Mouse (Mus musculus) limb, embryonic 12.5 days (tissue): ENCODE results near the gene Hist2h3c1. TPM values are rescaled to one million over a fixed set of nuclear protein-coding genes. Genes with fewer than 3 reads are reported as not detected.
A peak's percentile ranks its signal among the peaks of the same experiment; 100 is the strongest.
"Not testable (repeated sequence)": the region's sequence is repeated elsewhere in the genome, so short reads cannot be mapped to it uniquely, and the experiment has no call there.

Experiments used
- ATAC-seq: fragments of 200-750 bp; cut with Nextera tagmentation; 2 replicates; pipeline ENCODE4 v1.8.0; 2017; ENCODE audit warnings: low read depth, moderate TSS enrichment; ENCODE audit not compliant: insufficient number of reproducible peaks, insufficient read depth, low FRiP score, low TSS enrichment
- H3K27ac ChIP-seq: fragments of 300-500 bp; sonication (generic); 2 replicates; pipeline ENCODE4 v1.5.1; 2016; ENCODE audit warnings: mild to moderate bottlenecking, moderate library complexity
- H3K27me3 ChIP-seq: fragments of 300-500 bp; sonication (generic); 2 replicates; pipeline ENCODE4 v1.6.1; 2016; ENCODE audit warnings: mild to moderate bottlenecking, moderate library complexity
- H3K36me3 ChIP-seq: fragments of 300-500 bp; sonication (generic); 2 replicates; pipeline ENCODE4 v1.6.1; 2016; ENCODE audit warnings: mild to moderate bottlenecking, moderate library complexity
- H3K4me1 ChIP-seq: fragments of 300-500 bp; sonication (generic); replicated peaks from 2 replicates; pipeline ENCODE4 v1.6.1; 2016
- H3K4me2 ChIP-seq: fragments of 300-500 bp; sonication (generic); 2 replicates; pipeline ENCODE4 v1.6.1; 2016; ENCODE audit warnings: mild to moderate bottlenecking, moderate library complexity
- H3K4me3 ChIP-seq: fragments of 300-500 bp; sonication (generic); replicated peaks from 2 replicates; pipeline ENCODE4 v1.5.1; 2016; ENCODE audit warnings: mild to moderate bottlenecking
- H3K9ac ChIP-seq: fragments of 300-500 bp; sonication (generic); replicated peaks from 2 replicates; pipeline ENCODE4 v1.6.1; 2016; ENCODE audit warnings: mild to moderate bottlenecking, moderate library complexity
- H3K9me3 ChIP-seq: fragments of 300-500 bp; sonication (generic); 2 replicates; pipeline ENCODE4 v1.6.1; 2016; ENCODE audit warnings: mild to moderate bottlenecking, moderate library complexity
- WGBS: fragments of 180-500 bp; shearing (Covaris S2); methylation state at CpG from one replicate; pipeline ENCODE4 v1.1.7; 2016; 5-methylcytosine and 5-hydroxymethylcytosine counted together
- polyA plus RNA-seq: library from polyadenylated mRNA; unstranded; fragments of >200 nt; fragmentation: Nextera tagmentation; extraction: Ambion mirVana; gene quantifications from 2 replicates; pipeline ENCODE4 v1.2.1, GENCODE M21; 2016

Hist2h3c1 gene
- polyA plus RNA-seq, 1 experiment from 2014 or later: not detected

DNA sequence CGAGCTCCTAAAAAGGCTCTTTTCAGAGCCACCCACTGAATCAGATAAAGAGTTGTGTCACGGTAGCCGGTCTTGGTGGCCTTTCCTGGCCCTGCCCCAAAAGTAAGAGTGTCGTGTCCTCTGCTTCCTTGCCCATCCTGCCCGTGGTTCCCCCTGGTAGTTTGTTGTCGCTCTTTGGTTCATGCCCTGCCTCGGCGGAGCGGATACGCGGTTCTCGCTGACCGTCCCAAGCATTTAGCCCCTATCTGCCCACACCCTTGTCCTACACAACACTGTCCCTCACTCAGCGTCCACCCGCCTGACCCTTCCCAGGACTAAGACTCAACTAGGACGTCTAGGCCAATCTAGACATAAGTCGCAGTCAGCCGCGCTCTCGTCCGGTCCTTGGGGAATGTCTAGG lies 467 bp upstream of the Hist2h3c1 start:
- peak overlapping the region; percentile 82 for H3K27ac ChIP-seq
- under 1% methylated on average over 10 of the region's 21 CpGs for WGBS
- H3K4me2 ChIP-seq: 0 out of 2 replicates have a peak overlapping the region, but pooled peaks have one; percentile 40

DNA sequence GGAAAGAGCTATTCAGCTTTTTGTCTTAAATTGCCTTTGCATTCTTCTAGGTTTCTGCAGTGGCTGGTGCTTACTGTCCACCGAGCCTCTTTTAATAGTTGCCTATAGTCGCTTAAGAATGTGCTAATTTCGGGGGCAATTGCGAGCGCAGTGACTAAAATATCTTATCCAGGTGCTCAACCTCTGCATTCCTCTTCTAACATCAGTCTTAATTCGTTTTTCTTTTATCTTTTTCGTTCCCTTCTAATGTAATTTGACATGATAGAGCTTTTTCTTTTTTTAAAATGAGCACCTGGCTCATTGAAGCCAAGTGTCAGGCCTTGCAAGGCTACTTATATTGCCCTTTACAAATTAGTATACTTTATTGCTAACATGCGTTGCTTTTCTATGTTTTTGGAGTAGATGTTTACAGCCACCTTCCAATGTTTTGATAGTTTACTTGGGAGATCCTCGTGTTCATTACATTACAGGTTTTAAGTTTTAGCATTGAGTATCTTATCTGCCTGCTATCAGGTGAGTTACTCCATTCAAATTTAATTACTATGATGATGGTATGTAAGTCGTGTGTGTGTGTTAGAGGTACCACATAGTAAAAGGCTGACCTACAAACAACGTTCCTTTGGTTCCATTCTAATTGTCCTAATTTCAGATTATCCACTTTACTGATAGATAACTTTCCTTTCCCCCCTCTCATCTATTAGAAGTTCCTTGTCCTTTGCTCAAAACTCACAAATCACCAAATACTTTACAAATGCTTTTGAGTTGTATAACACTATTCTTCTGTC lies 1.1 kb downstream of the Hist2h3c1 start:
- Histone ChIP-seq H3K4me3 (peak overlapping the region; percentile 46), H3K27ac (peak overlapping the region; percentile 74; the same call in 1 of the 2 replicates), H3K9me3 (no peaks in the 10 kb centered on the region), H3K36me3 (no peaks in the 10 kb centered on the region), H3K4me1 (peaks cover 51% of the 10 kb centered on the region), H3K9ac (peak overlapping the region; percentile 71), H3K27me3 (no peaks in the 10 kb centered on the region), H3K4me2 (peak overlapping the region; percentile 59)
- no peak for ATAC-seq
- 3% methylated on average over 11 of the region's 11 CpGs for WGBS

More for the DNA sequence above, 467 bp upstream of the Hist2h3c1 start:
- not testable (repeated sequence) for H3K9me3 ChIP-seq, H3K27me3 ChIP-seq, H3K36me3 ChIP-seq, ATAC-seq
- Histone ChIP-seq H3K9ac (peak overlapping the region; percentile 53; the same call in 1 of the 2 replicates), H3K4me1 (peaks cover 53% of the 10 kb centered on the region), H3K4me3 (peak overlapping the region; percentile 34)

- no peak for ATAC-seq
- peak overlapping the region; percentile 18; the same call in 1 of the 2 replicates for H3K27ac ChIP-seq
Measured at GRCm38 (mm10) chr3:96248141-96249033, 1.9 kb downstream of the Hist2h3c1 start.

GRCm38 (mm10) chr3:96249034-96249345 lies 2.5 kb downstream of the Hist2h3c1 start:
- Histone ChIP-seq H3K27ac (peak overlapping the region; percentile 18; the same call in 1 of the 2 replicates), H3K9ac (no peak overlapping the region), H3K36me3 (no peaks in the 10 kb centered on the region), H3K9me3 (no peaks in the 10 kb centered on the region), H3K4me1 (peaks cover 38% of the 10 kb centered on the region), H3K27me3 (peaks cover 11% of the 10 kb centered on the region; the same call in 1 of the 2 replicates), H3K4me2 (peak overlapping the region; percentile 59), H3K4me3 (peak overlapping the region; percentile 46; the same call in 1 of the 2 replicates)
- 50% methylated on average over 4 of the region's 4 CpGs for whole genome bisulfite sequencing
- no peak for ATAC-seq

More at GRCm38 (mm10) chr3:96248141-96249033, 1.9 kb downstream of the Hist2h3c1 start:
- no peak overlapping the region; the same call in 1 of the 2 replicates for H3K9ac ChIP-seq
- H3K4me3 ChIP-seq: peak overlapping the region; percentile 46
- H3K36me3 ChIP-seq: no peaks in the 10 kb centered on the region
- H3K9me3 ChIP-seq: no peaks in the 10 kb centered on the region
- H3K4me1 ChIP-seq: peaks cover 44% of the 10 kb centered on the region
- H3K4me2 ChIP-seq: peak overlapping the region; percentile 59
- 39% methylated on average over 6 of the region's 6 CpGs for WGBS
- peaks cover 6% of the 10 kb centered on the region; the same call in 1 of the 2 replicates for H3K27me3 ChIP-seq

GRCm38 (mm10) chr3:96250890-96251289 lies 4.4 kb downstream of the Hist2h3c1 start:
- peaks cover 12% of the 10 kb centered on the region; the same call in 1 of the 2 replicates for H3K27me3 ChIP-seq
- H3K4me3 ChIP-seq: no peak overlapping the region
- H3K4me2 ChIP-seq: peak overlapping the region; percentile 30
- no peak for ATAC-seq
- H3K9me3 ChIP-seq: no peaks in the 10 kb centered on the region
- H3K4me1 ChIP-seq: peaks cover 32% of the 10 kb centered on the region
- no peak overlapping the region for H3K9ac ChIP-seq
- 7% methylated on average over 3 of the region's 3 CpGs for WGBS
- H3K36me3 ChIP-seq: no peaks in the 10 kb centered on the region
- H3K27ac ChIP-seq: 0 out of 2 replicates have a peak overlapping the region, but pooled peaks have one; percentile 17

- Histone ChIP-seq H3K9me3 (no peaks in the 10 kb centered on the region), H3K4me3 (no peak overlapping the region), H3K4me1 (peaks cover 32% of the 10 kb centered on the region), H3K36me3 (no peaks in the 10 kb centered on the region), H3K4me2 (no peak overlapping the region), H3K27me3 (peaks cover 12% of the 10 kb centered on the region; the same call in 1 of the 2 replicates), H3K27ac (no peak overlapping the region), H3K9ac (no peak overlapping the region)
- WGBS: 81% methylated on average over 3 of the region's 3 CpGs
- ATAC-seq: no peak
Measured at GRCm38 (mm10) chr3:96251787-96252186, 5.3 kb downstream of the Hist2h3c1 start.

DNA sequence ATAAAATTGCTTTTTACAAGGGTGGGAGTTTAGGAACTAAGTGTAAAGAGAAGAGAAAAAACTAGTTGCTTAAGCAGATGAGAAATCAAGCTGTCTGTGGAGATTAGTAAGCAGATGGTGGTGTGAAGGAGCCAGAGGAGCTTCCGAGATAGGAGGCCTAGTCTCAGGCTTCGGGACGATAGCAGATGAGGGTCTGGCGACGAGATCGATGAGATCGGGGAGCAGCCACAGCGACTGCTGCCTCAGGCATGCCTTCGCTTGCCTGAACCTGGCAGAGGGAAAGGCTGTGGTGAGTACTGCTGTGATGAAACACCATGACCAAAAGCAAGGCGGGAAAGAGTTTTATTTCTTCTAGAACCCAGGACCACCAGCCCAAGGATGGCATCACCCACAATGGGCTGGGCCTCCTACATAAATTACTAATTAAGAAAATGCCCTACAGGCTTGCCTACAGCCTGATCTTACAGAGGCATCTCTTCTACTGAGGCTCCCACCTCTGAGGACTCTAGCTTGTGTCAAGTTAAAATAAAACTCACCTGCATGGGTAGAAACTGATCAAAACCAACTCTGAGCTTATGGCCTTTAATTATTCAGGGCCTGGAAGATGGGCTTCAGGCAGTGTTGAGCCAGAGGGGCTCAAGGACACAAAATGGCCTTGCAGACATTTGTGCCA lies 8.3 kb downstream of the Hist2h3c1 start:
- Histone ChIP-seq H3K4me3 (no peak overlapping the region), H3K9ac (no peak overlapping the region), H3K4me1 (peaks cover 16% of the 10 kb centered on the region), H3K4me2 (no peak overlapping the region), H3K27me3 (peaks cover 12% of the 10 kb centered on the region; the same call in 1 of the 2 replicates), H3K9me3 (no peaks in the 10 kb centered on the region), H3K36me3 (no peaks in the 10 kb centered on the region), H3K27ac (no peak overlapping the region)
- no peak for ATAC-seq
- WGBS: 40% methylated on average over 10 of the region's 10 CpGs

DNA sequence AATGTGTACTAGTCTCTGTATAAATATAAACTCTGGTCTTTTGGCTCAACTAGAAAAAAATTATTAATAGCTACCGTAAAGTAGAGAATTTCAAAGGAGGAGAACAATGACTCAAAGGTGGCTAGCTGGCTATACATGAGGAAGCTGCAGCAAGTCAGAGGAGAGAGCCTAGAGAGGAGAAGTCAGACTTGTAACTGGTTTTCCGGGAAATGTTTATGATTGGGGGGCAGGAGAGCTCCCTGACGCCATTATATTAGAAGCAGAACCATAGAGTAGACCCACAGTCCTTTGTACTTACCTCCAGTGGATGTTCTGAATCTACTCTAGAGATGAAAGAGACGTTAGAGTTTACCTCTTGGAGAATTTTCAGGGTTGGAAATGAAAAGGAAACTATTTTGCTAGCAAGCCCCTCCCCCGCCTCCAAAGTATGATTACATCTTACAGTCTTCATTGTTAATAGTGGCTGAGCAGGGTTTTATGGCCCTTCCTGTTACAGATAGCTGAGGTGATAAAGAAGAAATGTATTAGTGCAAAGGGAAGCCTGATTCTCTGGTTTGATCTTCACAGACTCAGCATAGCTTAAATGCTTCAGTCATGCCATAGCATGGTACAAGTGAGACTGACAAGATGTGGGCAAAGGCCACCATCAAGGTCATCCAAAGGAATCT lies 9.6 kb downstream of the Hist2h3c1 start:
- Histone ChIP-seq H3K27ac (no peak overlapping the region), H3K36me3 (no peaks in the 10 kb centered on the region), H3K4me3 (no peak overlapping the region), H3K9me3 (no peaks in the 10 kb centered on the region), H3K4me1 (peaks cover 4% of the 10 kb centered on the region), H3K27me3 (peaks cover 12% of the 10 kb centered on the region; the same call in 1 of the 2 replicates), H3K4me2 (no peak overlapping the region), H3K9ac (no peak overlapping the region)
- 72% methylated on average over 5 of the region's 5 CpGs for WGBS
- no peak for ATAC-seq

DNA sequence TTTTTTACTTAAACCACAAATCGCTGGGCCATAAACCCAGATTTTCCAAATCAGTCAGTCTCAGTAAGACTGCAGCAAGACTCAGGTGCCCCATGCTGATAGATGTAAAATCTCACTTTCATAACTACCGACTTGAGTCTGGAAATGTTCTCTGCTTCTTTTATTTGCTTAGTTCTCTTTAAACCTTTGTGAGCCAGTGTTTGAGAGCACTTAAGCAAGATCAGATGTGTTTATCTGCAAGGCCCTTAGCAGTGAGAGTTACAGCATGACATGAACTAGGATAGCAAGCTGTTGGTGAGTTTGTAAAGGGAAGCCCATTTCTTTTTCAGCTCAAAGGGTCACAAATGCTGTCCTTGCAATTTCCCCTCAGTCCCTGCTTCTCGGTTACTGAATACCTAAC lies 10.7 kb downstream of the Hist2h3c1 start:
- no peaks in the 10 kb centered on the region for H3K36me3 ChIP-seq
- peaks cover 12% of the 10 kb centered on the region; the same call in 1 of the 2 replicates for H3K27me3 ChIP-seq
- no peak for ATAC-seq
- H3K27ac ChIP-seq: no peak overlapping the region
- H3K4me3 ChIP-seq: no peak overlapping the region
- H3K4me2 ChIP-seq: no peak overlapping the region
- peaks cover 9% of the 10 kb centered on the region for H3K4me1 ChIP-seq
- H3K9ac ChIP-seq: no peak overlapping the region
- 59% methylated on average over 3 of the region's 3 CpGs for WGBS
- H3K9me3 ChIP-seq: no peaks in the 10 kb centered on the region

DNA sequence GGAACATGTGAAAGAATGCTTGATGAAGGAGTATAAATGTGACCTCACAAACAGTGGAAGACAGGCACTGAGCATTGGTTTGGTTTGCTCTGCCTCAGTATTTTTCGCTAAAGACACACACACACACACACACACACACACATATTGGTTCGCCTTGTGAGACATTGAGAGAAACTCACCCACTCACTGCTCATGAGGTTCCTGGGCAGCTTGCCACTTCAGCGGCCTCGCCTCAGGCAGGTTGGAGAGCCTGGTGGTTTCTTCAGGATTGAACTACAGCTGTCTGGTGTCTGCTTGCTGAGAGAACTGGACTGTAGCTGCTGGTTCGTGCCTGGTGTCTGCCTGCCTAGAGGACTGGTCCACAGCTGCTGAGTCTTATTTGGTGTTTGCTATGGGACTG lies 13.7 kb downstream of the Hist2h3c1 start:
- no peaks in the 10 kb centered on the region for H3K9me3 ChIP-seq
- WGBS: 88% methylated on average over 5 of the region's 5 CpGs
- H3K27me3 ChIP-seq: no peaks in the 10 kb centered on the region
- no peak for ATAC-seq
- H3K4me1 ChIP-seq: peaks cover 24% of the 10 kb centered on the region
- no peak overlapping the region for H3K9ac ChIP-seq
- no peak overlapping the region for H3K4me2 ChIP-seq
- no peak overlapping the region for H3K27ac ChIP-seq
- H3K4me3 ChIP-seq: no peak overlapping the region
- no peaks in the 10 kb centered on the region for H3K36me3 ChIP-seq
